Mouse (Mus musculus) liver, adult (tissue): Measurements from ENCODE around the gene Gpx1.

Experiments used
- GATA4 ChIP-seq: IDR thresholded peaks from 2 replicates; pipeline ENCODE4 v1.6.1; 2014; ENCODE audit warnings: mild to moderate bottlenecking, low read length; ENCODE audit not compliant: insufficient replicate concordance

Gene Gpx1

GRCm38 (mm10) chr9:108378736-108379135 is 40.0 kb downstream of the Gpx1 start:
- no peak for TF ChIP-seq GATA4

GRCm38 (mm10) chr9:108379294-108379693 is 40.6 kb downstream of the Gpx1 start:
- TF ChIP-seq GATA4, result no peak; the same call in 1 of the 2 replicates

- no peak for TF ChIP-seq GATA4
Measured at GRCm38 (mm10) chr9:108381382-108381781, 42.7 kb downstream of the Gpx1 start.

- no peak for TF ChIP-seq GATA4
Measured at GRCm38 (mm10) chr9:108385006-108385405, 46.3 kb downstream of the Gpx1 start.

GRCm38 (mm10) chr9:108386816-108387215 is 48.1 kb downstream of the Gpx1 start:
- TF ChIP-seq GATA4, result no peak

- no peak for TF ChIP-seq GATA4
Measured at GRCm38 (mm10) chr9:108388601-108389000, 49.9 kb downstream of the Gpx1 start.

- TF ChIP-seq GATA4, result no peak
Measured at GRCm38 (mm10) chr9:108389220-108389619, 50.5 kb downstream of the Gpx1 start.
